Mouse (Mus musculus) MEL (cell line): ENCODE results near the gene Arl13b. TPM values are rescaled to one million over a fixed set of nuclear protein-coding genes. Genes with fewer than 3 reads are reported as not detected.

Experiments
- DNase-seq: peaks from one replicate; pipeline ENCODE4 v3.0.0; 2011; ENCODE audit warnings: low read depth, low spot score
- H3K27ac ChIP-seq: 2 replicates; pipeline ENCODE4 v1.5.1; 2012; ENCODE audit warnings: low read depth, mild to moderate bottlenecking, control low read depth, low read length, moderate library complexity; ENCODE audit not compliant: control insufficient read depth
- H3K27me3 ChIP-seq, 2 experiments: fragments of 150-350 bp in 1 of 2; sonication (generic) in 1 of 2; 2 replicates each; pipeline ENCODE4 v1.6.1; 2012; ENCODE audit warnings: low read length in 2 of 2, mild to moderate bottlenecking in 2 of 2, improper control_type of control experiment in 1 of 2, moderate library complexity in 1 of 2; ENCODE audit not compliant: insufficient read depth in 2 of 2, control insufficient read depth in 1 of 2
- H3K36me3 ChIP-seq, 2 experiments: 2 replicates each; pipeline ENCODE4 v1.6.1; 2012 to 2014; ENCODE audit warnings: low read length in 2 of 2, improper control_type of control experiment in 1 of 2, inconsistent platforms in 1 of 2, mild to moderate bottlenecking in 1 of 2; ENCODE audit not compliant: insufficient read depth in 2 of 2, control insufficient read depth in 1 of 2
- H3K4me1 ChIP-seq, 2 experiments: fragments of 150-350 bp in 1 of 2; sonication (generic) in 1 of 2; 2 replicates each; pipeline ENCODE4 v1.6.1; 2012; ENCODE audit warnings: low read length in 2 of 2, improper control_type of control experiment in 1 of 2, mild to moderate bottlenecking in 1 of 2; ENCODE audit not compliant: insufficient read depth in 2 of 2, control insufficient read depth in 1 of 2
- H3K4me3 ChIP-seq, 2 experiments: fragments of 150-350 bp in 1 of 2; sonication (generic) in 1 of 2; 2 replicates each; pipeline ENCODE4 v1.5.1; 2012; ENCODE audit warnings: low read depth in 2 of 2, low read length in 2 of 2, mild to moderate bottlenecking in 2 of 2, moderate library complexity in 2 of 2, control low read depth in 1 of 2, improper control_type of control experiment in 1 of 2; ENCODE audit not compliant: control insufficient read depth in 1 of 2, insufficient read depth in 1 of 2
- H3K79me2 ChIP-seq: 2 replicates; pipeline ENCODE4 v1.6.1; 2012; ENCODE audit warnings: mild to moderate bottlenecking, low read length, moderate library complexity; ENCODE audit not compliant: control insufficient read depth, poor library complexity, insufficient read depth
- H3K9ac ChIP-seq: 2 replicates; pipeline ENCODE4 v1.6.1; 2012; ENCODE audit warnings: low read depth, mild to moderate bottlenecking, control low read depth, low read length, moderate library complexity; ENCODE audit not compliant: control insufficient read depth, poor library complexity, severe bottlenecking
- H3K9me3 ChIP-seq: fragments of 150-350 bp; sonication (generic); replicated peaks from 2 replicates; pipeline ENCODE4 v1.6.1; 2012; ENCODE audit warnings: mild to moderate bottlenecking, low read length, improper control_type of control experiment, moderate library complexity; ENCODE audit not compliant: insufficient read depth
- CHD1 ChIP-seq: IDR thresholded peaks from 2 replicates; pipeline ENCODE4 v1.6.1; 2012; ENCODE audit warnings: low read depth, mild to moderate bottlenecking, inconsistent platforms, low read length, improper control_type of control experiment
- CHD2 ChIP-seq: IDR thresholded peaks from 2 replicates; pipeline ENCODE4 v1.6.1; 2011; ENCODE audit warnings: low read length, improper control_type of control experiment
- E2F4 ChIP-seq: IDR thresholded peaks from 2 replicates; pipeline ENCODE4 v1.6.1; 2011; ENCODE audit warnings: low read depth, low read length, improper control_type of control experiment, borderline replicate concordance
- EP300 ChIP-seq, 2 experiments: IDR thresholded peaks; 2 replicates each; pipeline ENCODE4 v1.6.1; 2011; ENCODE audit warnings: improper control_type of control experiment in 2 of 2, low read length in 2 of 2, low read depth in 1 of 2, mild to moderate bottlenecking in 1 of 2
- GATA1 ChIP-seq: IDR thresholded peaks from 2 replicates; pipeline ENCODE4 v1.6.1; 2011; ENCODE audit warnings: low read depth, low read length, improper control_type of control experiment
- HCFC1 ChIP-seq: IDR thresholded peaks from 2 replicates; pipeline ENCODE4 v1.6.1; 2012; ENCODE audit warnings: low read depth, mild to moderate bottlenecking, inconsistent platforms, low read length, improper control_type of control experiment, moderate library complexity
- MAX ChIP-seq: IDR thresholded peaks from 2 replicates; pipeline ENCODE4 v1.6.1; 2011; ENCODE audit warnings: low read length, improper control_type of control experiment
- MAZ ChIP-seq: IDR thresholded peaks from 2 replicates; pipeline ENCODE4 v1.6.1; 2012; ENCODE audit warnings: low read depth, mild to moderate bottlenecking, inconsistent platforms, low read length, improper control_type of control experiment
- MEF2A ChIP-seq: IDR thresholded peaks from 2 replicates; pipeline ENCODE4 v1.6.1; 2014; ENCODE audit warnings: low read depth, mild to moderate bottlenecking, inconsistent platforms, low read length, improper control_type of control experiment; ENCODE audit not compliant: poor library complexity, insufficient replicate concordance, severe bottlenecking; ENCODE audit errors: extremely low read depth
- MXI1 ChIP-seq: IDR thresholded peaks from 2 replicates; pipeline ENCODE4 v1.6.1; 2011; ENCODE audit warnings: mild to moderate bottlenecking, low read depth, low read length, improper control_type of control experiment
- MYC ChIP-seq: IDR thresholded peaks from 2 replicates; pipeline ENCODE4 v1.6.1; 2011; ENCODE audit warnings: low read depth, mild to moderate bottlenecking, low read length, improper control_type of control experiment, moderate library complexity
- NELFE ChIP-seq: IDR thresholded peaks from 2 replicates; pipeline ENCODE4 v1.6.1; 2011; ENCODE audit warnings: low read depth, low read length, improper control_type of control experiment
- NRF1 ChIP-seq: IDR thresholded peaks from 2 replicates; pipeline ENCODE4 v1.6.1; 2014; ENCODE audit warnings: low read depth, mild to moderate bottlenecking, inconsistent platforms, low read length, improper control_type of control experiment, moderate library complexity; ENCODE audit not compliant: poor library complexity, insufficient read depth, severe bottlenecking
- POLR2AphosphoS2 ChIP-seq: IDR thresholded peaks from 2 replicates; pipeline ENCODE4 v1.6.1; 2011; ENCODE audit warnings: low read length, improper control_type of control experiment
- POLR2AphosphoS5 ChIP-seq: IDR thresholded peaks from 2 replicates; pipeline ENCODE4 v1.6.1; 2012; ENCODE audit warnings: low read depth, borderline replicate concordance, mild to moderate bottlenecking, inconsistent platforms, low read length, moderate library complexity, mixed read lengths
- SIN3A ChIP-seq: IDR thresholded peaks from 2 replicates; pipeline ENCODE4 v1.6.1; 2012; ENCODE audit warnings: low read length, improper control_type of control experiment, inconsistent platforms
- SMC3 ChIP-seq: IDR thresholded peaks from 2 replicates; pipeline ENCODE4 v1.6.1; 2011; ENCODE audit warnings: low read depth, low read length, improper control_type of control experiment
- TBP ChIP-seq: IDR thresholded peaks from 2 replicates; pipeline ENCODE4 v1.8.0; 2011; ENCODE audit warnings: low read depth, low read length, improper control_type of control experiment
- TCF12 ChIP-seq: IDR thresholded peaks from 2 replicates; pipeline ENCODE4 v1.6.1; 2014; ENCODE audit warnings: low read depth, mild to moderate bottlenecking, inconsistent platforms, low read length, improper control_type of control experiment, moderate library complexity
- USF2 ChIP-seq, 2 experiments: IDR thresholded peaks; 2 replicates each; pipeline ENCODE4 v1.6.1; 2011 to 2012; ENCODE audit warnings: improper control_type of control experiment in 2 of 2, low read length in 2 of 2, borderline replicate concordance in 1 of 2, inconsistent platforms in 1 of 2, low read depth in 1 of 2, mild to moderate bottlenecking in 1 of 2; ENCODE audit not compliant: insufficient read depth in 1 of 2
- ZC3H11A ChIP-seq: IDR thresholded peaks from 2 replicates; pipeline ENCODE4 v1.6.1; 2012; ENCODE audit warnings: low read depth, mild to moderate bottlenecking, inconsistent platforms, low read length, improper control_type of control experiment
- ZKSCAN1 ChIP-seq: IDR thresholded peaks from 2 replicates; pipeline ENCODE4 v1.6.1; 2012; ENCODE audit warnings: low read depth, mild to moderate bottlenecking, inconsistent platforms, low read length, improper control_type of control experiment, moderate library complexity
- ZMIZ1 ChIP-seq: IDR thresholded peaks from 2 replicates; pipeline ENCODE4 v1.6.1; 2012; ENCODE audit warnings: low read depth, mild to moderate bottlenecking, inconsistent platforms, low read length, improper control_type of control experiment, moderate library complexity
- polyA plus RNA-seq, 2 experiments: library from polyadenylated mRNA; stranded (reverse) in 1 of 2; unstranded in 1 of 2; fragments of >175 nt in 1 of 2; fragments of >200 nt in 1 of 2; gene quantifications; 2 replicates each; pipeline versions ENCODE4 v1.2.1 to v1.2.4; 2012; ENCODE audit warnings: low replicate concordance in 2 of 2, low read depth in 1 of 2; ENCODE audit not compliant: insufficient read length in 2 of 2, insufficient read depth in 1 of 2, missing spikeins in 1 of 2
- total RNA-seq: library from RNA; depleted of rRNA; stranded (reverse); fragments of 300-350 nt; gene quantifications from 2 replicates; pipeline ENCODE4 v1.2.3, GENCODE M21; 2012

Gene Arl13b
- total and polyA plus RNA-seq, 3 experiments = 3.2 to 4.3 TPM; not detected in 1

DNA sequence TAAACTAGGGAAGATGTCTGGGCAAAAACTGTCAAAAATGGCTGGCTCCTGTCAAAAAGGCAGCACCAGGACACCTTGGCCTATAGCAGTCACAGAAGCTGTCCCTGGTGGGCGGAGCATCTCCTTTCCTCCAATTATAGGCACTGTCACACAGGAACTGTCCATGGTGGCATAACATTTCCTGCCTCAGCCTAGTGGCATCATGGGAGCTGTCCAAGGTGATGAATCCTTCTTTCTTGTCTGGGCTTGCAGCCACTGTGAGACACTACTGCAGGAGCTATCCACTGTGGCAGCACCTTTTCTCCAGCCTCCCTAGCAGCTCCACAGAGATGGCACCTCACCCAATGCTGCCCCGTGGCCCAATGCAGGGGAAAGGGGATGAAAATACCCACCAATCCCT lies 88.5 kb downstream of the Arl13b start:
- Histone ChIP-seq H3K4me3 (no peak overlapping the region), H3K9ac (no peak overlapping the region), H3K27ac (no peak overlapping the region), H3K9me3 (no peaks in the 10 kb centered on the region), H3K36me3 (no peaks in the 10 kb centered on the region), H3K4me1 (no peaks in the 10 kb centered on the region), H3K27me3 (no peaks in the 10 kb centered on the region), H3K79me2 (no peaks in the 10 kb centered on the region)
- TF ChIP-seq GATA1 (0 out of 2 replicates have a peak, but pooled peaks have one; percentile 11), HCFC1 (no peak), SIN3A (peak; percentile 100), MXI1 (peak; percentile 86)
- DNase-seq = peak; percentile 89

- H3K4me3 ChIP-seq = no peak overlapping the region
- no peak overlapping the region for H3K27ac ChIP-seq
- H3K27me3 ChIP-seq = no peaks in the 10 kb centered on the region
- H3K9me3 ChIP-seq = no peaks in the 10 kb centered on the region
- no peak for DNase-seq
- TF ChIP-seq TCF12 (no peak), MAZ (no peak), NRF1 (no peak), CHD1 (no peak), MEF2A (no peak), ZKSCAN1 (no peak), SMC3 (no peak), SIN3A (no peak), MXI1 (no peak), CHD2 (no peak), USF2 (IDR thresholded peaks at IDR 0.05; ENCODE audit: borderline replicate concordance in 1 of 2, insufficient read depth in 1 of 2, low read depth in 1 of 2, low read length in 2 of 2) (no peak), MYC (no peak)
- H3K79me2 ChIP-seq = no peaks in the 10 kb centered on the region
- no peaks in the 10 kb centered on the region for H3K36me3 ChIP-seq
- no peaks in the 10 kb centered on the region for H3K4me1 ChIP-seq
- no peak overlapping the region for H3K9ac ChIP-seq
Measured at GRCm38 (mm10) chr16:62755307-62755706, 91.5 kb downstream of the Arl13b start.

DNA sequence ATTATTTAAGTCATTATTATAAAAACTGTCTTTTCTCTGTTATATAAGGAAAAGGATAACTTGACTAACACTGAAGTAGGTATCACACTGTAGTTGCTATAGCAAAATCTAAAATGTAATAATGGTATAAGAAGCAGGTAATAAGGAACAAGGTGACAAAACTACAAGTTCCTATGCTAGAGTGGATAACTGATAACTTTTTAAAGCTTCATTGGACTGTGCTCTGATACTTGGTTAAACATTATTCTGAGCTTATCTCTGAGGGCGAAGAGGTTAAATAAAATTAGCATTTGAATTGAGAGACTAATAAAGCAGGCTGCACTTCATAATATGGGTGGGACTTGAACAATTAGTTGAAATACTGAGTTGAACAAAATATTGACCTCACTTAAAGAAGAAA lies 93.2 kb downstream of the Arl13b start:
- H3K27me3 ChIP-seq = no peaks in the 10 kb centered on the region
- H3K9me3 ChIP-seq = no peaks in the 10 kb centered on the region
- H3K4me1 ChIP-seq = no peaks in the 10 kb centered on the region
- no peak overlapping the region for H3K27ac ChIP-seq
- H3K9ac ChIP-seq = no peak overlapping the region
- DNase-seq = no peak
- H3K4me3 ChIP-seq = no peak overlapping the region
- TF ChIP-seq EP300 (IDR thresholded peaks at IDR 0.05; ENCODE audit: low read depth in 1 of 2, low read length in 2 of 2) = no peak
- no peak for TF ChIP-seq POLR2AphosphoS2
- no peak for TF ChIP-seq HCFC1
- TF ChIP-seq TCF12 = no peak
- TF ChIP-seq NELFE = no peak
- no peak for TF ChIP-seq POLR2AphosphoS5
- no peak for TF ChIP-seq SMC3
- TF ChIP-seq TBP = no peak
- no peak for TF ChIP-seq MXI1
- no peak for TF ChIP-seq ZC3H11A
- no peak for TF ChIP-seq ZMIZ1
- no peak for TF ChIP-seq SIN3A
- no peak for TF ChIP-seq MYC
- no peak for TF ChIP-seq MAX
- no peak for TF ChIP-seq E2F4
- H3K36me3 ChIP-seq = no peaks in the 10 kb centered on the region
- no peaks in the 10 kb centered on the region for H3K79me2 ChIP-seq
